Mouse (Mus musculus) MEL-GATA-1-ER (cell line): ENCODE results near the gene Secisbp2l.

ENCODE experiments used
- DNase-seq: peaks from one replicate; pipeline ENCODE4 v3.0.0-alpha.2; 2012; ENCODE audit warnings: low read depth; ENCODE audit errors: extremely low read depth

Gene Secisbp2l

DNA sequence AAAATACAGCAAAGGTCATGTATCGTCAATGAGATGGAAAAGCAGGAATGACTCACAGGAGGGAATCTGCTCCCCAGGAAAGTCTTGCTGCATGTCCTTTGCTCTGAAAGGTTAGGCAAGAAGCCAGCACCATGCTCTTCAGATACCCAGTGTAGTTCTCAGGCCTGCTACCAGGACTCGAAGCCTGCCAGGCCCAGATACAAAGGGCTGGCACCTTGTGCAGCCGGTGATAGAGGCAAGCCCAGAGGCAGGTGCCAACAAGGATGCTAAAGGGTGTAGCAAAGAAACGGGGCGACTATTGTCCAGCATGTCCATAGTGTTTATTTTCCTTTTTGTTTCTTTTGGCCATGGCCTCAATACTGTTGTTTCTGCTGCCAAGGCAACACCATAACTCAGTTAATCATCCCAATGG is 76.2 kb downstream of the Secisbp2l start:
- DNase-seq = no peak

DNA sequence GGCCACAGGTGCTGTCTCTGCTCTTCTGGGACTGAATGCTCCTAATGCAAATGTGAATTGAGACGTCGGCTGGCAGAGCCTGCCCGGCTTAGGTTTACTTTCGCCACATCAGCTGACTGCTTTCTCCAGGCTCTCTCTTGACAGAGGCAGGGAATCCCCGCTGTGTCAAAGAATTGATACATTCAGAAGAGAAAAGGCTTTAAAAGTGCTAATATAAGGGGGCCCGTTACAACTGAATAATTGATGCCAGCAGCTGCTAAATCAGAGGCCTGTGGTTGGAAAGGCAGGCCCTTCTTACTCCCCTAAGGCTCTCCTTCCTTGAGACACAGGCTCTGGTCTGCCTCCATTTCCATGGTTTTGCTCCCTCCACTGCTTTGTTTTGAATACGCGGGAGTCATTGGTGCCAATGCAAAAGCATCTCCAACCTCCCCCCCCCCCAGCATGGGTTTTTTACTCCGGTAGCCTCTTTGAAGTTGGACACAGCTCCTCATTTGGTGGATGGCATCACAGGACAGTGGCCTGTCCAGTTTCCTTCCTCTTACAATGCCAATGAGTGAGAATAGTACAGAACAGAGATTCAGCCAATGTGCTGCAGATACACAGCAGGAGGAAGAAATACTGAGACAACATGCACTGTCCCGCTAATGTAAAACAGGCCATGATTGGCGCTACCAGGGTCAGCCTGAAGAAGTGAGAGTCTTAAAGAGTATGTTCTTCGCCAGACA is 77.6 kb downstream of the Secisbp2l start:
- DNase-seq = no peak

DNA sequence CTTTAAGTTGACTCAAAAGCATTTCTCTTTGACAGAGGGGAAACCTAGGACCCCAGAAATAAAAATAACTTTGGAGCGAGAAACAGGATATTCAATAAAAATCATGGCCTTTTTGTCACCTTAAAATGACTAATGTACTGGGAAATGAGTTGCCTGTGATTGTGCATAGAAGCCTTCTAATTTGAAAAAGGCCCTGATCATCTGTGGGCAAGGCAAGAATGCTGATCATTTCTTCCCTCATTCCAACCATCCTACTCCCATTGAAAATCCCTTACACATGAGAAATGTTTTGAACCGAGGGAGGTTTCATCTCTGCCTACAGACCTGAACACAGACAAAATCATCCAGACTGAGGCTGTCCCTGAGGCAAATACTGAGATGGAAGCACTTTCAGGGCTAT is 79.8 kb downstream of the Secisbp2l start:
- DNase-seq = no peak

DNA sequence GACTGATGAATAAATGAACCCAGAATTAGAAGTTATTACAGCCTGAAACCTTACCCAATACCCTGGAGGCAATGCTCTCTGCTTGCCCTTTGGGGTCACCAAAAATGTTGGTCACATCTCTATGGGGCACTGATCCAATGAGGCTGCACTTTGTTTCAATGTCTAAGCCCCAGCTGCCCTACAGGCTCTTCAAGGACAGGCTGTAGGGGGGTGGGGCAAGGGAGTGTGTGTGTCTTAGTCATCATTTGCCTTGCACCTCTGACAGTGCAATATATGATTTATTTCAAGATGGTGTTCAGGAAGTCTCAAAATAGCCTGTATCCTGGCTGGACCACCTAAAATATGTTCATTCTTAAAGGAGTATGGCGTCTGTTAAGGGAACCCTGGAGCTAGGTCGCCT is 81.1 kb downstream of the Secisbp2l start:
- DNase-seq = no peak

DNA sequence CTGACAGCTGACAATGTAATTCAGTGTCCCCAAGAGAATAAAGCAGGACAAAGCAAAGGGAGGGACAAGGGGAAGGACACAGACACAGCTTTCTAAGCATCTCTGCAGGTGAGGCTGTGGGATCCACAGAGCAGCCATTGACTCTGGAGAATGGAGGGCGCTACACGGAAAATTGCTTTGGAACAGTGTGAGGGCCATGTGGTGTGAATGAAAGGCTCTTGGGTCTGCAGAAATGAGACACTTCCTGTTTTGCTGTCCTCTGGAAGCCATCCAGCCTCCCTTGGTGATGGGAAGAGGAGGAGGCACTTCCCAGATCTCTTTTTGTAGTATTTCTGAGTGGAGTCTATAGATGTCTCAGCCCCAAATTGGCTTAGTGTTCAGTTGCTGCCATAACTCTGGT is 86.5 kb downstream of the Secisbp2l start:
- no peak for DNase-seq

DNA sequence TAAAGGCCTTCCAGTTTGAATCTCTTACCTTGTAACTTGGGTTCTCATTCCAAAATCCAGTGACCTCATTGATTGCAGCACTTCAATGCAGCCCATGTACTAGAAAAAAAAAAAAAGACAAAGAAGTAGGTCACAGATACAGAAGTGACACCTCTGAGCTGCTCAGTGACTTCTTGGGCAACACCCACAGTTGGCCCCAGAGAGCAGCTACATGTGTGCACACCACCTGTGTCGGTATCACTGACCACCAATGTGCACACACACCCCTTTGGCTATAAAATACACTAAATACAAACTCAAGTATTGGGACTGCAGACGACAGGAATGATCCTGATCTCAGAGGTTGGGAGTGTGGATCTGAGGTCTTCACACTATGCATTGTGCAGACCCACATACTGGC is 87.9 kb downstream of the Secisbp2l start:
- no peak for DNase-seq

DNA sequence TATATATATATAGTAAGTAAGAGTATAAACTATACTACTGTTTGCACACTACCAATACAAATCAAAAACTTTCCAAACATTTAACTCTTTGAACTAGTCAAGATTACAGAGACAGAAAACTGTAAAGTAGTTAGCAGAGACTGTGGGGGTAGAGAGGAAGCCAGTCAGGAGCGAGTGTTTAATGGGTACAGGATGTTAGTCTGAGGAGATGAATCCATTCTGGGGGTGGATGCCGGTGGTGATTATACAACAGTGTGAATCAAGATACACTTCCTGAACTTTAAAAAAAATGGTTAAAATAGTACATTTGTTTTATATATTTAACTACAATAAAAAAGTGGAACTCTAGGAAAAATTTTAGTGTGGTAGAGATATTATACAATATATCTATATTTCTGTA is 90.7 kb downstream of the Secisbp2l start:
- DNase-seq = no peak
